Mouse (Mus musculus) heart, embryonic 10.5 days (tissue): ENCODE results near the gene Atxn2l. TPM values are rescaled to one million over a fixed set of nuclear protein-coding genes. Genes with fewer than 3 reads are reported as not detected.
A peak's percentile ranks its signal among the peaks of the same experiment; 100 is the strongest.

Experiments used
- DNase-seq: peaks from one replicate; pipeline ENCODE4 v3.0.0-alpha.2; 2017; ENCODE audit warnings: low spot score
- H3K27ac ChIP-seq: fragments of 300-500 bp; sonication (generic); 2 replicates; pipeline ENCODE4 v1.5.1; 2016; ENCODE audit warnings: mild to moderate bottlenecking
- H3K27me3 ChIP-seq: fragments of 300-500 bp; sonication (generic); 2 replicates; pipeline ENCODE4 v1.6.1; 2016; ENCODE audit warnings: mild to moderate bottlenecking; ENCODE audit not compliant: poor library complexity, insufficient read depth, severe bottlenecking
- H3K36me3 ChIP-seq: fragments of 300-500 bp; sonication (generic); 2 replicates; pipeline ENCODE4 v1.6.1; 2016; ENCODE audit warnings: mild to moderate bottlenecking, moderate library complexity
- H3K4me1 ChIP-seq: fragments of 300-500 bp; sonication (generic); 2 replicates; pipeline ENCODE4 v1.6.1; 2016; ENCODE audit warnings: mild to moderate bottlenecking
- H3K4me3 ChIP-seq: fragments of 300-500 bp; sonication (generic); 2 replicates; pipeline ENCODE4 v1.5.1; 2016; ENCODE audit warnings: mild to moderate bottlenecking, moderate library complexity
- H3K9me3 ChIP-seq: fragments of 300-500 bp; sonication (generic); 2 replicates; pipeline ENCODE4 v1.6.1; 2016; ENCODE audit warnings: mild to moderate bottlenecking, moderate library complexity
- WGBS: fragments of 180-500 bp; shearing (Covaris S2); methylation state at CpG from one replicate; pipeline ENCODE4 v1.1.7; 2016; 5-methylcytosine and 5-hydroxymethylcytosine counted together
- polyA plus RNA-seq: library from polyadenylated mRNA; unstranded; fragments of >200 nt; fragmentation: Nextera tagmentation; extraction: Ambion mirVana; gene quantifications from 2 replicates; pipeline ENCODE4 v1.2.1, GENCODE M21; 2016

The Atxn2l gene
- polyA plus RNA-seq, 1 experiment from 2014 or later = 52.3 TPM

DNA sequence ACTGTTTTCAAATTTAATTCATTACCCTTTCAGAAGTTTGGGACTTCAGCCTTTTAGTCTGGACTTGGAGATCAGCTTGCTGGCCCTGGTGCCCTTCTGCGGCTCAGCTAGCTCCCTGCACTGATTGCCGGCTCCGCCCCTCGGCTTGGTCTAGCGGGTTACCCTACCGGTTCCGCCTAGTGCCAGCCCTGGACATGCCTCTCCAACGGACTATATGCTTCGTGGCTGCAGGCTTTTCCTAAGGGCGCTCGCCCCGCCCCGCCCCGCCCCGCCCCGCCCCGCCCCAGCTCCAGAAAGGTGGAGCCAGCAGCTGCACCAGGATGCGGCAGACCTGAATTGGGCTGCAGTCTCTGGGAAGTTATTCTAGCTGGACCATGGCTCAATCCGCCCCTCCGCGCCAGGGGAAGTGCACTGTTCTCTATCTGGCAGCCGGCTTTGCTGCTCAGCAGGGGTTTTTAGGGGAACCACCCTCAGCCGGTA, 20.8 kb downstream of the Atxn2l start:
- Histone ChIP-seq H3K4me1 (peaks cover 9% of the 10 kb centered on the region; the same call in 1 of the 2 replicates), H3K36me3 (no peaks in the 10 kb centered on the region), H3K27me3 (no peaks in the 10 kb centered on the region), H3K4me3 (peak overlapping the region; percentile 55), H3K9me3 (no peaks in the 10 kb centered on the region), H3K27ac (peak overlapping the region; percentile 80)
- WGBS = under 1% methylated on average over 23 of the region's 23 CpGs
- peak; percentile 97 for DNase-seq

DNA sequence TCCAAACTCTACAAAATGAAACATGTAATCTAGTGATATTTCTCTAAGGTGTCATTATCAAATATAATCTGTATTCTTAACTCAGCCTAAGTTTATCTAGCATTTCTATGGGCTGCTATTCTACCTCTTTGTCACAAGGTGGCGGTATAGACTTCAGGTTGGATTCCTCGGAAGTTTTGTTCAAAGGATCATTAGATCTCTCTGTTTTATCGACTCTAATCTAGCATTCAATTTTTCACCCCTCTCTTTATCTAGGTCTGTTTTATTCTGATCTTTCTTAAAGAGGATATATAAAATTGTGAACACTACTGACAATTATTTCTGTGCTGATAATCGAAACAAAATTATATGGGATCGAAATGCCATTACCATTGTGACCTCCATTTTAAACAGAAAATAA, 21.5 kb downstream of the Atxn2l start:
- no peaks in the 10 kb centered on the region for H3K9me3 ChIP-seq
- no peaks in the 10 kb centered on the region for H3K36me3 ChIP-seq
- peak overlapping the region; percentile 80; the same call in 1 of the 2 replicates for H3K27ac ChIP-seq
- H3K4me1 ChIP-seq = peaks cover 9% of the 10 kb centered on the region; the same call in 1 of the 2 replicates
- 19% methylated on average over 5 of the region's 5 CpGs for WGBS
- H3K27me3 ChIP-seq = no peaks in the 10 kb centered on the region
- no peak for DNase-seq
- peak overlapping the region; percentile 55; the same call in 1 of the 2 replicates for H3K4me3 ChIP-seq

DNA sequence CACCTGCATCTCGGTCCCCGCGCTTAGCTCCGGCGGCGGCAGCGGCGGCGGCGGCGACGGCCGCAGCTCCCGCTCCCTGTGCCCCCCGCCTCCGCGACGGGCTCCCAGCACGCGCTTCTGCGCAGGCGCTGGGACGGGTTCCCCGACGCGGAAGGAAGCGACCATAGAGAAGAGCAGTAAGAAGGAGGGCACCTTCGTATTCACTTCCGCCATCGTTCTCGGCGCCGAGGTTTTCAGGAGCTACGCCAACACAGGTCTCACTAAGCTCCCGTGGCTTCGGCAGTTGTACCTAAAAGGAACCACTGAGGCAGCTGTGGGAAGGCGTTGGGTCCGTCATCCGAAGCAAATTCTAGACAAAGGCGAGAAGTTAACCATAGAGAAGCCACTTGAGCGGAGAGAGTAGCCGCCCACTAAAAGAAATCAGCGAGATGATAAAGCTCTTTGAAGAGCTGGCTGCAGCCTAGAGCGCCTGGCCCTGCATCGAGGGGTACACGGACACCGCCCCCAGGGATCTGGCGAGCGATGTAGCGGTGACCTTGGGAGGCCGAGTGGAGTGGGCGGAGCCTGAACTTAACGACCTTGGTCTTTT, 28.1 kb downstream of the Atxn2l start, which contains the start of gene Sh2b1:
Gene Sh2b1, minus strand, starts transcription at position 432 of the 589 bp plus-strand sequence.
- Histone ChIP-seq H3K4me3 (peak within 1 kb of the TSS; percentile 94), H3K36me3 (peaks cover 34% of the 10 kb centered on the region), H3K27me3 (no peaks in the 10 kb centered on the region), H3K9me3 (no peaks in the 10 kb centered on the region), H3K27ac (peak within 1 kb of the TSS; percentile 94), H3K4me1 (peaks cover 32% of the 10 kb centered on the region)
- DNase-seq = peak; percentile 96
- WGBS = under 1% methylated on average over 53 of the region's 53 CpGs

DNA sequence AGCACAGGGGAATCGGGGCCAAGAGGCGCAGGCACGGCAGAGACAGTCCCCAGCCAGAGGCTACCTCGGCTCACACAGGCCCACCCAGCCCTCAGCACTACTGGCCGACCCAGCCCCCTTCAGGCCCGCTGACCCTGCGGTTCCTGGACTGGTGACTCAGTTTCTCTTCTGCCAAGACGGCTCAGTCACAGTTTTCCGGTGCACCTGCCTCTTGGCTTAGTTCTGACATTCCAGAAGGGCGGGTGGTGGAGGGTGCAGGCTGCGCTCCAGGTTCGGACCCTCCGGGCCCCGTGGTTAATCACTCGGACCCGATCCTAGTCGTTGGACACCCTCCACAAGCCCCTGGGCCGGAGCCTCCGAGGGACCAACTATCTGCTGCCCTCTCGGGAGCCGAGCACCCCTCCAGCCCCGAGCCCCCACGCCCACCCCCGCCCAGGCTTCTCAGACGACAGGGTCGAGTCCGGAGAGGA, 28.7 kb downstream of the Atxn2l start:
- H3K4me3 ChIP-seq = peak overlapping the region; percentile 94
- WGBS = 2% methylated on average over 27 of the region's 27 CpGs
- peaks cover 39% of the 10 kb centered on the region for H3K36me3 ChIP-seq
- peaks cover 32% of the 10 kb centered on the region for H3K4me1 ChIP-seq
- no peaks in the 10 kb centered on the region for H3K27me3 ChIP-seq
- H3K27ac ChIP-seq = peak overlapping the region; percentile 94
- no peak for DNase-seq
- H3K9me3 ChIP-seq = no peaks in the 10 kb centered on the region

DNA sequence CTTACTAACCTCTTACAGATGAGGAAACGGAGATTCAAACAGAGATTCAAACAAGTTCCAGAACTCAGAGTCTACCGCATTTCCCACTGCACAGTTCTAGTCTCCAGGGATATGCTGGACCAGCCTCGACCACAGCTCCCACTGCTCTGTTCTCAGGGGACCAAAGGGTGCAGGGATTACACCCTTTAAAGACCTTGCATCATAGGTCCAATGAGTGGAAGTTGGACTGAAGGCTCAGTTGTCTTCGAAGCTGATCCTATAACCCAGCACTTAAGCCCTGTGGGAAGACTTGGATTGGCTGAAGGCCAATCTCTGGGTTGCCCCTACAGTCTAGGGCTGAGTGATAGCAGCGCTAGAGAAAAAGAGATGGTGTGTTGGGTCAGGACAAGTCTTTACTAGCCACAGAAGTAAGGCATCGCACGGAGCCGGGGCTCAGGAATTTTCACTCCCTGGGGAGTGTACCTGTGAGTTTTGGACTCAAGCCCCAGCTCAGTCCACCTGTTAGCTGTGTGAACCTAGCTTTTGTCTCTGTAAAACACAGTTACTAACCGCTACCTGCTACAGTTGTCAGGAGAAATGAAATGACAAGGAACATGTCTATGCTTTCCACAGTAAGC, 29.7 kb downstream of the Atxn2l start:
- Histone ChIP-seq H3K27ac (peak overlapping the region; percentile 44; the same call in 1 of the 2 replicates), H3K27me3 (no peaks in the 10 kb centered on the region), H3K4me3 (peak overlapping the region; percentile 94), H3K9me3 (no peaks in the 10 kb centered on the region), H3K4me1 (peaks cover 32% of the 10 kb centered on the region), H3K36me3 (peaks cover 49% of the 10 kb centered on the region)
- WGBS = 89% methylated on average over 9 of the region's 9 CpGs
- DNase-seq = no peak

GRCm38 (mm10) chr7:126472713-126473112, 30.5 kb downstream of the Atxn2l start:
- Histone ChIP-seq H3K9me3 (no peaks in the 10 kb centered on the region), H3K27me3 (no peaks in the 10 kb centered on the region), H3K4me1 (peaks cover 39% of the 10 kb centered on the region), H3K27ac (no peak overlapping the region), H3K36me3 (peaks cover 58% of the 10 kb centered on the region), H3K4me3 (no peak overlapping the region)
- no peak for DNase-seq
- 94% methylated on average over 16 of the region's 16 CpGs for WGBS

- WGBS = 89% methylated on average over 13 of the region's 13 CpGs
- H3K4me1 ChIP-seq = peaks cover 39% of the 10 kb centered on the region
- H3K27me3 ChIP-seq = no peaks in the 10 kb centered on the region
- H3K36me3 ChIP-seq = peaks cover 62% of the 10 kb centered on the region
- no peak for DNase-seq
- no peak overlapping the region for H3K27ac ChIP-seq
- H3K9me3 ChIP-seq = no peaks in the 10 kb centered on the region
- H3K4me3 ChIP-seq = no peak overlapping the region
Observed at GRCm38 (mm10) chr7:126472306-126472705, 30.9 kb downstream of the Atxn2l start.

DNA sequence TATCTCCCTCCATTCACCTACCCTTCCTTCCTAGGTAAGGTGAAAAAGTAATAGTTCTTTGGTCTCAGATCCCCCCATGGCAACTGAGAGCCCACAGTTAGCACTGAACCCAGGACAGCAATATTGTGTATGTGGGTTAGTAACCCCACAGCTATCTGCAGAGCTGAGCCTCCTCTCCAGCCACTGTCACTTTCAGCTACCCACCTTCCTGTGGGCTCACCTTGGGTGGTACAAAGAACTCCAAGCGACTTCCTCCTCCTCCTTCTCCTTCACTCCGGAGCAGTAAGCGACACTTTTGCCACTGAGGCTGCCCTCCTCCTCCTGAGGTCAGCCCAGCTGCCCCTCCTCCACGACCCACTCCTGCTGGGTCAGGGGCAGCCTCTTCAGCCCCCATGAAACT, 31.4 kb downstream of the Atxn2l start:
- WGBS = 79% methylated on average over 4 of the region's 4 CpGs
- Histone ChIP-seq H3K27ac (no peak overlapping the region), H3K36me3 (peaks cover 66% of the 10 kb centered on the region), H3K9me3 (no peaks in the 10 kb centered on the region), H3K27me3 (no peaks in the 10 kb centered on the region), H3K4me1 (peaks cover 43% of the 10 kb centered on the region), H3K4me3 (no peak overlapping the region)
- DNase-seq = no peak

- Histone ChIP-seq H3K4me3 (no peak overlapping the region), H3K27me3 (no peaks in the 10 kb centered on the region), H3K4me1 (peaks cover 48% of the 10 kb centered on the region), H3K9me3 (no peaks in the 10 kb centered on the region), H3K27ac (no peak overlapping the region), H3K36me3 (peaks cover 69% of the 10 kb centered on the region)
- 92% methylated on average over 5 of the region's 5 CpGs for WGBS
- DNase-seq = no peak
Observed at GRCm38 (mm10) chr7:126471361-126471760, 31.9 kb downstream of the Atxn2l start.

DNA sequence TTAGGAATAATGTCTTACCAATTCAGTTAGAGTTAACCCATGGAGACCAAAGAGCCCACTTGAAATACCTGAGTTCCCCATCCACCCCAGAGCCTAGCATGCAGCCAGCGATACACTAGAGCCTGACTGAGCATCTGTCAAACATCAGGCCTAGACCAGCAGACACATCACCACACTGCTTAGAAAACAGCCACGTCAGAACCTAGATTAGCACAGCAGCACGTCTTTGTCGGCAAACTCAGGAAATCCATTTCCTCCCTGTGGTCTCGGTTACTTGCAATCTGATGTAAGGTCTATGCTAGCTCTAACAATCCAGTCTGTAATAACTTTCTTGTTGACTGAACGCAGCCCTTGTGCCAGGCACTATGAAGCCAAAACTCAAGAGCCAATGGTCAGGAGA, 33.2 kb downstream of the Atxn2l start:
- WGBS = 70% methylated on average over 6 of the region's 6 CpGs
- Histone ChIP-seq H3K4me3 (no peak overlapping the region), H3K9me3 (no peaks in the 10 kb centered on the region), H3K27ac (no peak overlapping the region), H3K36me3 (peaks cover 69% of the 10 kb centered on the region), H3K4me1 (peaks cover 52% of the 10 kb centered on the region), H3K27me3 (no peaks in the 10 kb centered on the region)
- DNase-seq = no peak

- no peaks in the 10 kb centered on the region for H3K9me3 ChIP-seq
- peaks cover 59% of the 10 kb centered on the region for H3K4me1 ChIP-seq
- H3K4me3 ChIP-seq = no peak overlapping the region
- H3K27me3 ChIP-seq = no peaks in the 10 kb centered on the region
- H3K36me3 ChIP-seq = peaks cover 64% of the 10 kb centered on the region
- 81% methylated on average over 18 of the region's 18 CpGs for WGBS
- 0 out of 2 replicates have a peak overlapping the region, but pooled peaks have one; percentile 4 for H3K27ac ChIP-seq
- DNase-seq = no peak
Observed at GRCm38 (mm10) chr7:126467834-126468627, 35.2 kb downstream of the Atxn2l start.

DNA sequence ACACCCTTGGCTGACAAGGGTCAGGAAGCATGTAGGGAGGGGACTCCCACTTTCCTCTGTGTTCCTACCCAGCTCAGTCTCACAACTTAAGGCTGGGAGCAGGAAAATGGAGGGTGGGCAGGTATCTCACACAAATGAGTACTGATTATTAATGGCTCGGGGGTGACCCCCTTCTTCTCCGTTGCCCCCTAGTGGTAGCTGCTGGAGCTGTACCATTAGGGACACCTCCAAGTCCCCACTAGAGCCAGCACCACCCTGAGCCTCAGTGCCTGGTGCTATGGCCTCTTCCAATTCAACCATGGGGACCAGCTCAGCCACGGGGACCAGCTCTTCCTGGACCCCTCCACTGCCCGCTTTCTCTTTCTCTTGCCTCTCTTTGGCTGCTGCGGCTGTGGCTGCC, 36.0 kb downstream of the Atxn2l start:
- no peak overlapping the region for H3K4me3 ChIP-seq
- no peaks in the 10 kb centered on the region for H3K9me3 ChIP-seq
- peaks cover 60% of the 10 kb centered on the region for H3K4me1 ChIP-seq
- peaks cover 57% of the 10 kb centered on the region for H3K36me3 ChIP-seq
- DNase-seq = no peak
- no peak overlapping the region for H3K27ac ChIP-seq
- 66% methylated on average over 5 of the region's 5 CpGs for WGBS
- no peaks in the 10 kb centered on the region for H3K27me3 ChIP-seq
